Mouse (Mus musculus) 3134 (cell line): ENCODE data around the gene Tdp1.
"Not testable (repeated sequence)": the region's sequence is repeated elsewhere in the genome, so short reads cannot be mapped to it uniquely, and the experiment has no call there.

ENCODE experiments used
- DNase-seq: peaks from one replicate; pipeline ENCODE4 v3.0.0-alpha.2; 2011; ENCODE audit warnings: low spot score; ENCODE audit not compliant: insufficient read length; ENCODE audit errors: extremely low read depth

Gene Tdp1

GRCm38 (mm10) chr12:99952928-99953327 is 68.6 kb downstream of the Tdp1 start:
- DNase-seq: peak; percentile 35

GRCm38 (mm10) chr12:99956411-99956810 is 72.1 kb downstream of the Tdp1 start:
- no peak for DNase-seq

- DNase-seq: no peak
These were observed 74.0 kb downstream of the Tdp1 start for GRCm38 (mm10) chr12:99958068-99959060.

GRCm38 (mm10) chr12:99959291-99959690 is 75.0 kb downstream of the Tdp1 start:
- DNase-seq: no peak

- no peak for DNase-seq
These were observed 75.6 kb downstream of the Tdp1 start for GRCm38 (mm10) chr12:99959930-99960329.

- no peak for DNase-seq
These were observed 76.4 kb downstream of the Tdp1 start for GRCm38 (mm10) chr12:99960675-99961074.

GRCm38 (mm10) chr12:99964301-99965202 is 80.2 kb downstream of the Tdp1 start, which contains the start of gene Kcnk13:
Kcnk13 (plus strand) TSS chr12:99964499.
- DNase-seq: peak; percentile 16

- DNase-seq: no peak
These were observed 81.1 kb downstream of the Tdp1 start for GRCm38 (mm10) chr12:99965203-99966115.

GRCm38 (mm10) chr12:99966116-99966770 is 81.9 kb downstream of the Tdp1 start:
- no peak for DNase-seq

- DNase-seq: no peak
These were observed 82.6 kb downstream of the Tdp1 start for GRCm38 (mm10) chr12:99966881-99967363.

GRCm38 (mm10) chr12:99969906-99970305 is 85.6 kb downstream of the Tdp1 start:
- no peak for DNase-seq

GRCm38 (mm10) chr12:99971205-99971894 is 87.0 kb downstream of the Tdp1 start:
- DNase-seq: not testable (repeated sequence)

GRCm38 (mm10) chr12:99972825-99973224 is 88.5 kb downstream of the Tdp1 start:
- no peak for DNase-seq

- no peak for DNase-seq
These were observed 89.3 kb downstream of the Tdp1 start for GRCm38 (mm10) chr12:99973659-99974058.

GRCm38 (mm10) chr12:99979541-99979940 is 95.2 kb downstream of the Tdp1 start:
- DNase-seq: no peak

GRCm38 (mm10) chr12:99986797-99987196 is 102.5 kb downstream of the Tdp1 start:
- no peak for DNase-seq

- DNase-seq: no peak
These were observed 103.8 kb downstream of the Tdp1 start for GRCm38 (mm10) chr12:99988144-99988543.

- no peak for DNase-seq
These were observed 108.1 kb downstream of the Tdp1 start for GRCm38 (mm10) chr12:99992362-99992862.
